Mouse (Mus musculus) hematopoietic multipotent progenitor cell, adult 10-12 weeks (in vitro differentiated cells): ENCODE results near the gene Gm5580. TPM values are rescaled to one million over a fixed set of nuclear protein-coding genes. Genes with fewer than 3 reads are reported as not detected.

Experiments
- polyA plus RNA-seq: library from polyadenylated mRNA; stranded (reverse); fragments of >175 nt; gene quantifications from 2 replicates; pipeline ENCODE4 v1.2.3, GENCODE M21; 2012; ENCODE audit warnings: low replicate concordance

Gene Gm5580
- polyA plus RNA-seq: 0.11 TPM in 1 of 2 replicates, not detected in the other

GRCm38 (mm10) chr6:116550841-116551240 is at the start of gene Gm5580:
TSS of gene Gm5580 (plus strand) at chr6:116551141.

DNA sequence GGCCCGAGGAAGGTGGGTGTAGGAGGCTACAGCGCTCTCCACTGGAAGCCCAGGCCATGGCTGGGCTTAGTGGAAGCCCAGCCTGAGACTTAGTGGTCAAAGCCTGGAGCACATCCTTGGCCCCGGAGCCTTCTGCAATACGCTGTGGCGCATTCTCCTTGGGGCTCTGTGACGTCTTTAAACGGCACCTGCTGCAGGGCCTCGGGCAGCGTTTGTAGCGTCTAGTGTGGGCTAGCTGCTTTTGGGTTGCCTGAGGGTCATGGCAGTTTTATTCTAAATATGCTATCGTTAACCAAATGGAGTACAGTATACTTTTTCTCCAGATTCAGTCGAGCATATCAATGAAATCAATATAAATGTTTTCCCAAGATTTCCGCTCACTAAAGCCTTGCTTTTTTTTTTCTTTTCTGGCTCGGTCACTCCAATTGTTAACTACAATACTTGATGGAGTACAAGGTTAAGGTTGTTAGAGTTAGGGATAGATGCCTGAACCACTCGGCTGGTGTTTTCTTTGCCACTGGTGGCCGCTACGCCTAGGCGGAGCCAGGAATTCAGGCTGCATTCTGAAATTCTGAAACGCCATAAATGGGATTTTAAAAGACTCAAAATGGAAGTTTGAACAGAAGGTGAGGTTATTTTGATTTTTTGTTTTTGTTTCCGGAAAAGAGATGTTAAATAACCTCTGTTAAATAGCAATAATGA is 44.5 kb upstream of the Gm5580 start, which contains the start of gene Olfr212:
TSS of gene Olfr212 (plus strand) at position 215 of the 702 bp plus-strand sequence.

GRCm38 (mm10) chr6:116538156-116538555 is 12.8 kb upstream of the Gm5580 start, which contains the start of gene Olfr213:
TSS of gene Olfr213 (plus strand) at chr6:116538456.

DNA sequence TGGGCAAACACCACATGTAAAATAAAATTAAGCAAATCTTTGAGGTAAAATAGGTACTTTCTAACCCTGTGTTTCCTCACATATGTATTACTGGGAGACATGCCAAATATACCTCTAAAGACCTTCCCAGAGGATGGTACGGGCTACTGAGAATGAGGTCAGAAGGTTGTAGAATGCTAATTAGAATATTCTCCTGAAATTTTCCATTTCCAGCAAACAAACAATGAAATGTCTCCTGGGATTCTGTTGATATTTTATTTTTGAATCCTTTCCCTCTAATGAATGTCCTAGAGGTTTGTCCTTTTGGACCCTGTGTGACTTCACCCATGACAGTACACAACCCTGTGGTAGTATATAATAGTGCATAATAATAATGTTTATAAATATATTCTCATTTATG is 3.0 kb downstream of the Gm5580 start, which contains the start of gene Olfr214:
TSS of gene Olfr214 (plus strand) at position 301 of the 400 bp plus-strand sequence.

DNA sequence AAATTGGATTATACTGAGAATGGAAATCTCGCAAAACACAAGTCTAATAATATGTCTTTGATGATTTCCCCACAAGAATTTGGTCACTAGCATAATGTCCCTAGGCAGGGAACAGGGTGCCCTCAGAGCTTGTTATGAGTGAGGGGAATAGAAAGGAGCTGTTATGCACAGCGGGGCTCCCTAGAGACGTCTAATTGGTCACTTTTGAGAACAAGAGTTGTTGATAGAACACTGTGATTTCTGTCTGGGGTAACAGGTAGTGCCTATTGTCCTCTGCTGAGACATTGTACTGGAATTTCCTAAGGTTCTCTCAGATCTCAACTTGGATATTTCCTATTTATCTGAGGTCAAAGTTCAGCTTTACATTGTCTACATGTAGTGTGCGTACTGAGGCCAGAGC is 33.2 kb downstream of the Gm5580 start, which contains the start of gene Olfr215:
TSS of gene Olfr215 (minus strand) at position 101 of the 400 bp plus-strand sequence.

Other genes starting within 250 kb of the Gm5580 start
- gene March8, start 213.1 kb upstream of the Gm5580 start, polyA plus RNA-seq: 4.2 and 8.9 TPM in 2 replicates
- gene Alox5, start 90.0 kb upstream of the Gm5580 start, polyA plus RNA-seq: 3.0 and 9.7 TPM in 2 replicates
- not detected in 2 replicates for gene Olfr211, start 62.0 kb upstream of the Gm5580 start, polyA plus RNA-seq
- not detected in 2 replicates for gene Olfr212, start 44.6 kb upstream of the Gm5580 start, polyA plus RNA-seq
- not detected in 2 replicates for gene Olfr213, start 12.7 kb upstream of the Gm5580 start, polyA plus RNA-seq
- not detected in 2 replicates for gene Olfr214, start 3.1 kb downstream of the Gm5580 start, polyA plus RNA-seq
- not detected in 2 replicates for gene Olfr215, start 33.1 kb downstream of the Gm5580 start, polyA plus RNA-seq
- 2.6 and 5.5 TPM in 2 replicates for gene Zfp422, start 77.9 kb downstream of the Gm5580 start, polyA plus RNA-seq
- gene Depp1, start 99.5 kb downstream of the Gm5580 start, polyA plus RNA-seq: 0.30 TPM in 1 of 2 replicates, not detected in the other
- gene Rassf4, start 122.8 kb downstream of the Gm5580 start, polyA plus RNA-seq: 31.4 and 34.0 TPM in 2 replicates
- 0.01 and 0.02 TPM in 2 replicates for gene Tmem72, start 165.8 kb downstream of the Gm5580 start, polyA plus RNA-seq